Mouse (Mus musculus) liver, adult 2 months (tissue): ENCODE results near the gene Med23. TPM values are rescaled to one million over a fixed set of nuclear protein-coding genes. Genes with fewer than 3 reads are reported as not detected.

Experiments used
- DNase-seq: peaks from one replicate; pipeline ENCODE4 v3.0.0-alpha.2; 2011; ENCODE audit warnings: low read depth, low spot score; ENCODE audit errors: extremely low read depth
- H3K27ac ChIP-seq: fragments of 200-500 bp; replicated peaks from 2 replicates; pipeline ENCODE4 v1.5.1; 2012; ENCODE audit warnings: low read depth, mild to moderate bottlenecking, control low read depth, inconsistent platforms, low read length; ENCODE audit not compliant: insufficient read depth
- H3K27me3 ChIP-seq: fragments of 200-500 bp; 2 replicates; pipeline ENCODE4 v1.6.1; 2012; ENCODE audit warnings: mild to moderate bottlenecking, moderate library complexity, low read length, inconsistent platforms; ENCODE audit not compliant: control insufficient read depth, insufficient read depth
- H3K36me3 ChIP-seq: fragments of 200-500 bp; 2 replicates; pipeline ENCODE4 v1.6.1; 2012; ENCODE audit warnings: low read length, inconsistent platforms; ENCODE audit not compliant: control insufficient read depth, insufficient read depth
- H3K4me1 ChIP-seq: fragments of 200-500 bp; 2 replicates; pipeline ENCODE4 v1.6.1; 2011; ENCODE audit warnings: low read length; ENCODE audit not compliant: control insufficient read depth, insufficient read depth
- H3K4me3 ChIP-seq: fragments of 200-500 bp; 2 replicates; pipeline ENCODE4 v1.5.1; 2011; ENCODE audit warnings: low read depth, mild to moderate bottlenecking, control low read depth, low read length, moderate library complexity; ENCODE audit not compliant: insufficient read depth
- H3K79me2 ChIP-seq: fragments of 200-500 bp; 2 replicates; pipeline ENCODE4 v1.6.1; 2012; ENCODE audit warnings: inconsistent platforms, mild to moderate bottlenecking, low read length, moderate library complexity; ENCODE audit not compliant: control insufficient read depth, insufficient read depth
- H3K9ac ChIP-seq: fragments of 200-500 bp; 2 replicates; pipeline ENCODE4 v1.6.1; 2012; ENCODE audit warnings: low read depth, mild to moderate bottlenecking, control low read depth, inconsistent platforms, low read length
- CTCF ChIP-seq: fragments of 200-500 bp; IDR thresholded peaks from 2 replicates; pipeline ENCODE4 v1.5.1; 2011; ENCODE audit warnings: low read depth, low read length, control low read depth
- POLR2A ChIP-seq: fragments of 200-500 bp; IDR thresholded peaks from 2 replicates; pipeline ENCODE4 v1.6.1; 2011; ENCODE audit warnings: low read length, control low read depth; ENCODE audit not compliant: insufficient read depth; ENCODE audit errors: extremely low read depth
- WGBS: fragments of 180-500 bp; shearing (Covaris S2); methylation state at CpG from one replicate; pipeline ENCODE4 v1.1.7; 2018; 5-methylcytosine and 5-hydroxymethylcytosine counted together
- polyA plus RNA-seq: library from polyadenylated mRNA; depleted of rRNA; stranded (reverse); fragments of >200 nt; gene quantifications from 2 replicates; pipeline ENCODE4 v1.2.3, GENCODE M21; 2012; rRNA removed
- total RNA-seq: library from RNA; depleted of rRNA; stranded (reverse); fragments of >200 nt; gene quantifications from 2 replicates; pipeline ENCODE4 v1.2.3, GENCODE M21; 2014; rRNA removed

The Med23 gene
- total and polyA plus RNA-seq, 2 experiments: 6.2 to 7.7 TPM

DNA sequence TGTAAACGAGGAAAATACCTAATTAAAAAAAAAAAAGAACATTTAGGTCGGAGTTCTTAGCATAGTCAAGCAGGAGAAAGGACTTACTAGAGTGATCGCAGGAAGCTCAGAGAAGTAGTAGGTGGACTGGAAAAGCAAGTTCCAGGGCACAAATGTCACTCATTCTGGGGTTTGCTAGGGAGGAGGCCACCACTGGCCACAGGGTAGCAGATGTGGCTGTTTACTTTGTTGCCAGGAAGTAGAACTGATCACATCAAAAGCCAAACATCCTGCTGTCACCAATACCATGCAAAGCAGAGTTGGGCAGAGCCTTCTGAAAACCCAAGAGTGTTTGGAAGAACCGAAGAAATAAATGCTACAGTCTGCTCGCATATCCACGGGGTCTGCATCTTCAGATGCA, 84.1 kb downstream of the Med23 start:
- peaks cover 22% of the 10 kb centered on the region for H3K4me1 ChIP-seq
- H3K79me2 ChIP-seq: no peaks in the 10 kb centered on the region
- H3K27ac ChIP-seq: no peak overlapping the region
- WGBS: 86% methylated on average over 6 of the region's 6 CpGs
- DNase-seq: no peak
- H3K36me3 ChIP-seq: no peaks in the 10 kb centered on the region
- H3K9ac ChIP-seq: no peak overlapping the region
- no peaks in the 10 kb centered on the region for H3K27me3 ChIP-seq
- TF ChIP-seq POLR2A (no peak), CTCF (no peak)
- no peak overlapping the region for H3K4me3 ChIP-seq

DNA sequence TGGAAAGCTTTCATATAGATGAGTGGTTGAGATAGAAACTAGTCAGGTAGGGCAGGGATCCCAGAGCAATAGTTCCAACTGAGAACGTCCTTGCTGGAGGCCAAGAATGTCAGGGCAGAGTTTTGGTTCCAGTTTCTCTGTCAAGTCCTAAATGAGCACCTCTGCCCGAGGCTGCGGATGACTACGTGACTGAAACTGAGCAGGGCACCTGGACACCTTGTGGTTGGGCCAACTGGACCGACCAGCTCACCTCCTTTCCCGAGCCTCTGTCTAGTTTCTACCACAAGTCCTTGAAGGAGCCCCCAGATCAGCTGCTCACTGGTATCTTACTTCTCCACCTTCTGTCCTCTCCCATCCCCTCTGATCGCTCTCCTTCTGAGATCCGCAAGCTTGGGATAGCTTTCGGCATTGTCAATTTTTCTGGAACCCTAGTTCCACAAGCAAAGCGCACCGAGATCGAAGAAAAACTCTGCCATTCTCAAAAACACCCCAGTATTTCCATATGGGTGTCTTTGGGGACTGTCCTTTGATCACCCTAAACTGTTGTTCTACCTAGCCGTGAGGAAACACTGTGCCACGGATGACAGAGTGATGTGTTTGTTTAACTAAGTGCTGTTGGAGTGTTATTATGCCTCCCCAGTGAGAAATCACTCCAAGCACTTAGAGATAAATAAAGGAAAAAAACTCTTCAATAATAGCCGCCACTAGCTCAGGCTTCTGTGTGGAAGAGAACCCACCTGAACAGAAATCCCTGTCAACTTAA, 88.7 kb downstream of the Med23 start:
- H3K4me1 ChIP-seq: peaks cover 3% of the 10 kb centered on the region; the same call in 1 of the 2 replicates
- DNase-seq: peak; percentile 88
- peak overlapping the region; percentile 78 for H3K27ac ChIP-seq
- TF ChIP-seq POLR2A (no peak), CTCF (no peak)
- WGBS: 50% methylated on average over 15 of the region's 15 CpGs
- H3K36me3 ChIP-seq: no peaks in the 10 kb centered on the region
- H3K4me3 ChIP-seq: peak overlapping the region; percentile 14; the same call in 1 of the 2 replicates
- peak overlapping the region; percentile 56; the same call in 1 of the 2 replicates for H3K9ac ChIP-seq
- H3K27me3 ChIP-seq: no peaks in the 10 kb centered on the region
- no peaks in the 10 kb centered on the region for H3K79me2 ChIP-seq

DNA sequence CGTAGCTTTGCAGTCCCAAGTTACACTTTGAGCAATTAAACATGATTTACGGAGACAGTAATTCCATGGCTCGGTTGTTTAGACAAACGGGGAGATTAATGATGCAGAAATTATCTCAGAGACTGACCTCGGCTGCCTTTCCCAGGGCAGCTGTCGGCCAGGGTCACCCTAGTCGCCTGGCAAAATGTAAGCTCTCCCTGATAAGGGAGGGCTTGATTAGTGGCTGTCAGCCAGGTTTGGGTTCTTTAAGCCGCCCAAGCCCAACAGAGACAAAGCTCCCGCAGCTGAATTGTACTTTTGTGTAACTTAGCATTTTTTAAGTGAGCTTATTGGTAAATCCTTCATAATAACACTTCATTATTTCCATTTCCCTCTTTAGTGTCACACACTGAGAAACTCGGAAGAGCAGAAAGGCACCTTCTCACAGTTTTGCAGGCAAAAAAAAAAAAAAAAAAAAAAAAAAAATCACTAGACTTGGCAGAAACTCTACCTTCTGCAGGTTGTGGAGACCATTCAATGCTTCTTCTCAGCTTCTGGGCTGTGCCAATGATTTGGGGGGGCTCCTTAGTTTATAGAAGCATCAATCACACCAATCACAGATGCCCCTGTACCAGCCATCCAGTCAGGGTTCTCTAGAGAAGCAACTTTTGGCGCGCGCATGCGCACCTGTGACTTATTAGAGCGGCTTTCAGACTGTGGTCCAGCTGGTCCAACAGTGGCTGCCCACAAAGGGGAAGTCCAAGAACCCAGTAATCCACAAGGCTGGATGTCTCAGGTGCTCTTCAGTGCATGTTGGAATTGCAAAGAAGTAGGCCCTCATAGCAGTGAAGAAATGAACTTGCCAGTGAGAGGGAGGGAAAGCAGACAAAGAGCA, 89.5 kb downstream of the Med23 start:
- WGBS: 42% methylated on average over 15 of the region's 15 CpGs
- peak overlapping the region; percentile 56; the same call in 1 of the 2 replicates for H3K9ac ChIP-seq
- no peaks in the 10 kb centered on the region for H3K79me2 ChIP-seq
- peak overlapping the region; percentile 78 for H3K27ac ChIP-seq
- no peaks in the 10 kb centered on the region for H3K36me3 ChIP-seq
- no peaks in the 10 kb centered on the region for H3K27me3 ChIP-seq
- peak; percentile 78 for DNase-seq
- H3K4me3 ChIP-seq: peak overlapping the region; percentile 14; the same call in 1 of the 2 replicates
- TF ChIP-seq CTCF (no peak), POLR2A (no peak)
- peaks cover 3% of the 10 kb centered on the region; the same call in 1 of the 2 replicates for H3K4me1 ChIP-seq

DNA sequence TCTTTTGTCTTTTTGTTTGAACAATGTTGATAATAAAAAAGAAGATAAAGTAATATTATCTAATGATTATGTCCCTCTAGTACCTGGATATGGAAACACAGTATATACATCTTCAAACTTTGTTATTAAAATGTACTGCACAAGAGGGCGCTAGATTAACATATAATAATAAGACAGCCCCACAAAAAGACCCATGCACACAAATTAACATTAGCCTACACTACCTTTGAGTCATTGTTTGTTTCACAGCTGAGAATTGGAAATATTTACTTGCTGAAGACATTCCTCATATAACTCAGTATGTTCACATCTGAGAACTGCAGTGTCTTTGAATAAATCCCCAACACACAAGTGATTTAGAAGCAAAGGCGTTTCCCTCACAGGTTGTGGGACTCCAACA, 91.3 kb downstream of the Med23 start:
- peak; percentile 43 for DNase-seq
- no peak for TF ChIP-seq POLR2A
- peak; percentile 47; the same call in 1 of the 2 replicates for TF ChIP-seq CTCF

DNA sequence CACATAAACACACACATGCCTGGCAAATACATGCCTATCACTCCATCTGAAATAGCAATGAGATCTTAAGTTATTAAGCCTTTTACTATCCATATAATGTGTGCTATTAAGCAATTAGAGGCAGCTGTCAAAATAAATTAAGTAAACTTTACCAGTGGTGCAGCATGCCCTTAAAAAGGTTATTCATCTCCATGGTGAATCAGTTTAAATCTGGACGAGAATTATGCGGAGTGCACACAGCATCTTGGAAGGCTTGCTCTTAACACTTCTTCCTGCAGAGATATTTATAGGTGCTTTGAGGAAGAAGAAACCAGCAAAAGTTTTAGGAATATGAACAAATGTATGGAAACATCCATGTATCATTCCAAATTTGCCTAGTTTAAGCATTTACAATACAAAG, 92.1 kb downstream of the Med23 start:
- Histone ChIP-seq H3K27ac (no peak overlapping the region), H3K4me1 (peaks cover 3% of the 10 kb centered on the region; the same call in 1 of the 2 replicates), H3K27me3 (no peaks in the 10 kb centered on the region), H3K79me2 (no peaks in the 10 kb centered on the region), H3K9ac (no peak overlapping the region), H3K36me3 (no peaks in the 10 kb centered on the region), H3K4me3 (no peak overlapping the region)
- DNase-seq: no peak
- 78% methylated on average over 2 of the region's 2 CpGs for WGBS
- TF ChIP-seq CTCF (no peak), POLR2A (no peak)

More for the DNA sequence above, 91.3 kb downstream of the Med23 start:
- 54% methylated on average over 2 of the region's 2 CpGs for WGBS
- H3K27me3 ChIP-seq: no peaks in the 10 kb centered on the region
- no peaks in the 10 kb centered on the region for H3K36me3 ChIP-seq
- H3K9ac ChIP-seq: no peak overlapping the region
- peaks cover 3% of the 10 kb centered on the region; the same call in 1 of the 2 replicates for H3K4me1 ChIP-seq
- no peaks in the 10 kb centered on the region for H3K79me2 ChIP-seq
- H3K27ac ChIP-seq: no peak overlapping the region
- no peak overlapping the region for H3K4me3 ChIP-seq

Other genes with a start within 250 kb of the Med23 start
- 16.2 and 19.0 TPM in 2 replicates for gene Enpp1, start 157.8 kb upstream of the Med23 start, total RNA-seq
- 5.2 and 5.8 TPM in 2 replicates for gene Enpp1, start 157.8 kb upstream of the Med23 start, polyA plus RNA-seq
- 39.7 and 60.6 TPM in 2 replicates for gene Enpp3, start 27.2 kb upstream of the Med23 start, total RNA-seq
- 11.4 and 12.4 TPM in 2 replicates for gene Enpp3, start 27.2 kb upstream of the Med23 start, polyA plus RNA-seq
- 2,242 and 2,352 TPM in 2 replicates for gene Arg1, start 57.5 kb downstream of the Med23 start, total RNA-seq
- gene Arg1, start 57.5 kb downstream of the Med23 start, polyA plus RNA-seq: 513 and 650 TPM in 2 replicates